ENCODE assay signal across 7 mouse cellular contexts in genomic region chr5:139484185-139484814, GRCm38 (mm10). TPM values are rescaled to one million over a fixed set of nuclear protein-coding genes. Genes with fewer than 3 reads are reported as not detected.
DNase-seq lines count a peak whose midpoint lies in the region; ATAC-seq and TF ChIP-seq lines count a peak whose summit lies in the region.

TSS of gene Zfand2a (minus strand) at chr5:139484549.

- intact Hi-C loops in left cerebral cortex, postnatal 4 days (cut with DNase I) = no loop called here

- peak; percentile 69 for TF ChIP-seq POLR2A in small intestine, adult 2 months (IDR thresholded peaks at IDR 0.05; ENCODE audit: low read depth, low read length)

- H3K9ac ChIP-seq in intestine, postnatal 0 days (ENCODE audit: low read depth, low read length) = peak within 1 kb of the TSS; percentile 90
- peak within 1 kb of the TSS; percentile 71 for H3K9ac ChIP-seq in midbrain, embryonic 12.5 days (replicated peaks)

- H3K4me3 ChIP-seq in embryonic facial prominence, embryonic 10.5 days = peak within 1 kb of the TSS; percentile 96
- peak within 1 kb of the TSS; percentile 96 for H3K4me3 ChIP-seq in intestine, postnatal 0 days (ENCODE audit: low read depth, low read length)
- H3K4me3 ChIP-seq in midbrain, embryonic 12.5 days = peak within 1 kb of the TSS; percentile 91
- peak within 1 kb of the TSS; percentile 88 for H3K4me3 ChIP-seq in small intestine, adult 2 months (ENCODE audit: low read depth, low read length)

- peaks cover 14% of the 10 kb centered on the region for H3K4me1 ChIP-seq in embryonic facial prominence, embryonic 10.5 days
- H3K4me1 ChIP-seq in intestine, postnatal 0 days (replicated peaks; ENCODE audit: control insufficient read depth, insufficient read depth, low read length) = no peaks in the 10 kb centered on the region
- peaks cover 10% of the 10 kb centered on the region for H3K4me1 ChIP-seq in midbrain, embryonic 12.5 days
- H3K4me1 ChIP-seq in small intestine, adult 2 months (ENCODE audit: control insufficient read depth, insufficient read depth, insufficient read length, low read length) = peaks cover 4% of the 10 kb centered on the region; the same call in 1 of the 2 replicates

- peak; percentile 99 for DNase-seq in adrenal gland, postnatal 10 days
- DNase-seq in embryonic facial prominence, embryonic 10.5 days (ENCODE audit: low spot score) = peak; percentile 99
- peak; percentile 85 for DNase-seq in gonadal fat pad, adult 2 months (ENCODE audit: low read depth)
- peak; percentile 100 for DNase-seq in left cerebral cortex, postnatal 4 days

- no peak; the same call in 1 of the 2 replicates for TF ChIP-seq CTCF in intestine, postnatal 0 days (IDR thresholded peaks at IDR 0.05; ENCODE audit: low read depth)
- no peak for TF ChIP-seq CTCF in small intestine, adult 2 months (IDR thresholded peaks at IDR 0.05; ENCODE audit: extremely low read depth, insufficient read length, insufficient replicate concordance, low read depth, low read length)

- no peaks in the 10 kb centered on the region for H3K27me3 ChIP-seq in embryonic facial prominence, embryonic 10.5 days (replicated peaks; ENCODE audit: low read depth, poor library complexity, severe bottlenecking)
- H3K27me3 ChIP-seq in intestine, postnatal 0 days (replicated peaks; ENCODE audit: control insufficient read depth, insufficient read depth, low read length) = no peaks in the 10 kb centered on the region
- H3K27me3 ChIP-seq in midbrain, embryonic 12.5 days = no peaks in the 10 kb centered on the region
- H3K27me3 ChIP-seq in small intestine, adult 2 months (ENCODE audit: control insufficient read depth, insufficient read depth, low read length) = no peaks in the 10 kb centered on the region

- peak within 1 kb of the TSS; percentile 83 for H3K4me2 ChIP-seq in intestine, postnatal 0 days (replicated peaks; ENCODE audit: low read depth)
- H3K4me2 ChIP-seq in midbrain, embryonic 12.5 days (replicated peaks) = peak within 1 kb of the TSS; percentile 85

- H3K9me3 ChIP-seq in embryonic facial prominence, embryonic 10.5 days = 0 out of 2 replicates have a peak, but pooled peaks cover 7% of the 10 kb centered on the region
- H3K9me3 ChIP-seq in intestine, postnatal 0 days (ENCODE audit: control insufficient read depth) = no peaks in the 10 kb centered on the region
- peaks cover 8% of the 10 kb centered on the region for H3K9me3 ChIP-seq in midbrain, embryonic 12.5 days

- H3K27ac ChIP-seq in embryonic facial prominence, embryonic 10.5 days (replicated peaks) = peak within 1 kb of the TSS; percentile 90
- H3K27ac ChIP-seq in intestine, postnatal 0 days (ENCODE audit: low read depth, low read length) = peak within 1 kb of the TSS; percentile 74
- H3K27ac ChIP-seq in midbrain, embryonic 12.5 days (replicated peaks) = peak within 1 kb of the TSS; percentile 74
- peak within 1 kb of the TSS; percentile 82 for H3K27ac ChIP-seq in small intestine, adult 2 months (ENCODE audit: insufficient read depth, low read depth, low read length)

- peak; percentile 98 for ATAC-seq in intestine, postnatal 0 days
- peak; percentile 96 for ATAC-seq in midbrain, embryonic 12.5 days (ENCODE audit: low FRiP score, low read depth)

- peaks cover 31% of the 10 kb centered on the region for H3K36me3 ChIP-seq in embryonic facial prominence, embryonic 10.5 days (replicated peaks)
- peaks cover 26% of the 10 kb centered on the region for H3K36me3 ChIP-seq in intestine, postnatal 0 days (ENCODE audit: control insufficient read depth, insufficient read depth)
- peaks cover 29% of the 10 kb centered on the region for H3K36me3 ChIP-seq in midbrain, embryonic 12.5 days
- H3K36me3 ChIP-seq in small intestine, adult 2 months (ENCODE audit: control insufficient read depth, insufficient read depth, low read length) = peaks cover 18% of the 10 kb centered on the region

- WGBS in embryonic facial prominence, embryonic 10.5 days = under 1% methylated on average over 42 of the region's 42 CpGs
- WGBS in intestine, postnatal 0 days = under 1% methylated on average over 42 of the region's 42 CpGs
- under 1% methylated on average over 42 of the region's 42 CpGs for WGBS in midbrain, embryonic 12.5 days
- WGBS in small intestine, adult 2 months = under 1% methylated on average over 42 of the region's 42 CpGs

RNA-seq across cellular contexts. Expression of gene Zfand2a, which starts in this region (rescaled TPM):
- 10 to 100 TPM; 23.2 to 26.3 TPM for total RNA-seq in adrenal gland, postnatal 10 days (2021)
- polyA plus RNA-seq in embryonic facial prominence, embryonic 10.5 days (2016; fragmentation: Nextera tagmentation; extraction: Ambion mirVana) = 10.2 and 12.5 TPM in 2 replicates
- polyA plus RNA-seq in gonadal fat pad, adult 2 months (2012; rRNA removed) = 22.3 and 26.0 TPM in 2 replicates
- 6.1 and 6.7 TPM in 2 replicates for polyA plus RNA-seq in intestine, postnatal 0 days (2015; fragmentation: Nextera tagmentation; extraction: Ambion mirVana)
- 10 to 100 TPM; 58.7 to 60.3 TPM for total RNA-seq in left cerebral cortex, postnatal 4 days (2021)
- polyA plus RNA-seq in midbrain, embryonic 12.5 days (2016; fragmentation: Nextera tagmentation; extraction: Ambion mirVana) = 11.5 and 13.1 TPM in 2 replicates
- 9.6 and 22.6 TPM in 2 replicates for polyA plus RNA-seq in small intestine, adult 2 months (2012; rRNA removed)

Comparison
In these comparisons a context has a peak if more than half of its experiments do, and no peak if none do; other contexts are left out.
1. Peak in every context shown above with its lines: DNase-seq, ATAC-seq, H3K4me3 ChIP-seq and H3K27ac ChIP-seq.